Mouse (Mus musculus): Measurements from ENCODE around the gene Sema6c.
A peak's percentile ranks its signal among the peaks of the same experiment; 100 is the strongest.

DNA sequence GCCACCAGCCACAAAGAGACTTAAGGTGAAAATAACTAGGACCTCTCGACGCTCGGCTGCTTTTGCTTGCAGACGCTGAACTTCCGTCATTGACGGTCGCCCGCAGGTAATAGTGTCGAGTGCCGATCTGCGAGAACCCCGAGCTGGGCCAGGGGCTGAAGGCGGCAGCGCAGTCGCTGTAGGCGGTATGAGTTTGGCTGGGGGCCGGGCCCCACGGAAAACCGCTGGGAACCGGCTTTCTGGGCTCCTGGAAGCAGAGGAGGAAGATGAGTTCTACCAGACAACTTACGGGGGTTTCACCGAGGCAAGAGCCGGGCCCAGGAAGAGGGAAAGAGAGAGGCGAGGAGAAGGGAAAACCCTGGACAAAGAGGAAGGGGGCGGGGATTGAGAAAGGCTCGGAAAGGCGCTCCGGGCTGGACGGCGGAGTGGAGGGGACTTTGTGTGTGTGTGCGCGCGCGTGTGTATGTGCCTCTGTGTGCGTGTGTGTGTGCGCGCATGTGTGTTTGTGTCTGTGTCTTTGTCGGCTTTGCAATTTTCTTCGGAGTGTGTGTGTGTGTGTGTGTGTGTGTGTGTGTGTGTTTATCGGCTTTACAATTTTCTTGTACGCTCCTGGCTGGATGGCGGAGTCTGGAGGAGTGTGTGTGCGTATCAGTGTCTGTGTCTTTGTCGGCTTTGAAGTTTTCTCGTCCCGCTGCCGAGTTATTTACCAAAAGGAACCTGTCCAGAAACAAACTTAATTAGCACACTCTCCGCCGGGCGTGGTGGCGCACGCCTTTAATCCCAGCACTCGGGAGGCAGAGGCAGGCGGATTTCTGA lies 49.1 kb upstream of the Sema6c start, which contains the start of gene Vps72:
- TF ChIP-seq CTCF (IDR thresholded peaks at IDR 0.05) (no peak), EP300 (IDR thresholded peaks at IDR 0.05) (peak; percentile 51; the same call in 1 of the 2 replicates)
